25 mouse cellular contexts compared by ENCODE assay signal in genomic region chr13:56734617-56735016, GRCm38 (mm10). TPM values are rescaled to one million over a fixed set of nuclear protein-coding genes. Genes with fewer than 3 reads are reported as not detected.
DNase-seq lines count a peak whose midpoint lies in the region; ATAC-seq lines count a peak whose summit lies in the region.
"Had no signal": no experiment of that assay in that cellular context is flagged by ENCODE, and none has a peak within 500 bp of the region (broad histone marks: within the 10 kb centered on the region; RNA-seq: fewer than 3 reads in every experiment).

No protein-coding gene starts in this region.

- peak; percentile 59 for DNase-seq in adrenal gland, adult 2 months
- DNase-seq in adrenal gland, postnatal 14 days, result no peak
- DNase-seq in intestine, embryonic 14.5 days (ENCODE audit: low spot score), result peak; percentile 23
- DNase-seq in adrenal gland, postnatal 36 days, result peak; percentile 49 to 52
- no peak for DNase-seq in left cerebral cortex, adult 8-10 months (ENCODE audit: low spot score in 2 of 2)
- DNase-seq in cerebellum, adult 18-20 months, result no peak
- DNase-seq: cerebellum, adult 11 months; cerebellum, adult 9-10 months; cerebellum, postnatal 25 days; gastrocnemius, postnatal 14 days; heart, postnatal 36 days; kidney, adult 11 months; kidney, adult 9 months had no signal

- no peaks in the 10 kb centered on the region for H3K27me3 ChIP-seq in intestine, embryonic 14.5 days (replicated peaks; ENCODE audit: control insufficient read depth, insufficient read depth, low read length)
- H3K27me3 ChIP-seq in intestine, embryonic 16.5 days (replicated peaks; ENCODE audit: control insufficient read depth, insufficient read depth, low read length), result no peaks in the 10 kb centered on the region
- H3K27me3 ChIP-seq: CH12.LX; embryonic facial prominence, embryonic 15.5 days; heart, embryonic 12.5 days; hindbrain, embryonic 15.5 days had no signal

- H3K9ac ChIP-seq in intestine, embryonic 14.5 days (ENCODE audit: low read length), result no peak overlapping the region
- no peak overlapping the region for H3K9ac ChIP-seq in intestine, embryonic 16.5 days (ENCODE audit: low read depth, low read length)
- H3K9ac ChIP-seq: embryonic facial prominence, embryonic 15.5 days; heart, embryonic 12.5 days; hindbrain, embryonic 15.5 days had no signal

- no peaks in the 10 kb centered on the region for H3K4me1 ChIP-seq in intestine, embryonic 14.5 days (replicated peaks; ENCODE audit: control insufficient read depth, insufficient read depth, low read length)
- H3K4me1 ChIP-seq in intestine, embryonic 16.5 days (ENCODE audit: control insufficient read depth, insufficient read depth, low read length), result no peaks in the 10 kb centered on the region
- H3K4me1 ChIP-seq: embryonic facial prominence, embryonic 15.5 days; hindbrain, embryonic 15.5 days had no signal

- H3K9me3 ChIP-seq in intestine, embryonic 14.5 days (ENCODE audit: control insufficient read depth, low read length), result no peaks in the 10 kb centered on the region
- no peaks in the 10 kb centered on the region for H3K9me3 ChIP-seq in intestine, embryonic 16.5 days (ENCODE audit: control insufficient read depth, low read length)
- H3K9me3 ChIP-seq: embryonic facial prominence, embryonic 15.5 days; heart, embryonic 12.5 days; hindbrain, embryonic 15.5 days had no signal

- H3K4me3 ChIP-seq in intestine, embryonic 14.5 days (ENCODE audit: low read depth, low read length), result no peak overlapping the region
- no peak overlapping the region for H3K4me3 ChIP-seq in intestine, embryonic 16.5 days (ENCODE audit: low read length)
- H3K4me3 ChIP-seq: embryonic facial prominence, embryonic 15.5 days; erythroblast, embryonic 14.5 days; heart, embryonic 12.5 days; hindbrain, embryonic 15.5 days had no signal

- WGBS in intestine, embryonic 14.5 days, result 82% methylated on average over 4 of the region's 4 CpGs
- 79% methylated on average over 4 of the region's 4 CpGs for WGBS in intestine, embryonic 16.5 days

- no peak for ATAC-seq in intestine, embryonic 14.5 days (replicated peaks; ENCODE audit: low FRiP score, low TSS enrichment, low read depth)
- no peak for ATAC-seq in intestine, embryonic 16.5 days
- 0 out of 2 replicates have a peak, but pooled peaks have one; percentile 40 for ATAC-seq in megakaryocyte-erythroid progenitor cell, adult 5-6 weeks (replicated peaks; ENCODE audit: low FRiP score, low TSS enrichment, poor library complexity, severe bottlenecking)
- ATAC-seq: forebrain, embryonic 16.5 days had no signal

- H3K4me2 ChIP-seq in intestine, embryonic 14.5 days (ENCODE audit: low read length), result no peak overlapping the region
- H3K4me2 ChIP-seq in intestine, embryonic 16.5 days (ENCODE audit: low read depth, low read length), result no peak overlapping the region
- H3K4me2 ChIP-seq: embryonic facial prominence, embryonic 15.5 days; heart, embryonic 12.5 days; hindbrain, embryonic 15.5 days had no signal

- H3K27ac ChIP-seq in intestine, embryonic 14.5 days (ENCODE audit: low read depth), result no peak overlapping the region
- H3K27ac ChIP-seq in intestine, embryonic 16.5 days (ENCODE audit: low read length), result no peak overlapping the region
- H3K27ac ChIP-seq: embryonic facial prominence, embryonic 15.5 days; hindbrain, embryonic 15.5 days had no signal

- H3K36me3 ChIP-seq in intestine, embryonic 14.5 days (ENCODE audit: control insufficient read depth, insufficient read depth, low read length), result peaks cover 98% of the 10 kb centered on the region
- peaks cover 7% of the 10 kb centered on the region for H3K36me3 ChIP-seq in intestine, embryonic 16.5 days (ENCODE audit: control insufficient read depth, insufficient read depth, low read length)

RNA-seq across cellular contexts. Expression of gene Gm45623, which starts 19.0 kb away (rescaled TPM):
- not detected for total RNA-seq in adrenal gland, adult 2 months (2021)
- polyA plus RNA-seq in adrenal gland, adult 2 months (2012; rRNA removed), result not detected in 2 replicates
- not detected in 2 replicates for total RNA-seq in adrenal gland, postnatal 14 days (2021)
- polyA plus RNA-seq in intestine, embryonic 14.5 days (2014; fragmentation: Nextera tagmentation; extraction: Ambion mirVana), result 0.32 TPM in 1 of 2 replicates, not detected in the other
- 0.27 and 0.43 TPM in 2 replicates for polyA plus RNA-seq in intestine, embryonic 16.5 days (2015; fragmentation: Nextera tagmentation; extraction: Ambion mirVana)
- total RNA-seq in adrenal gland, postnatal 36 days (2021), result not detected
- not detected in 2 replicates for total RNA-seq in megakaryocyte-erythroid progenitor cell, adult 5-6 weeks (2014; fragmentation: Nextera tagmentation)
- not detected in 2 replicates for total RNA-seq in megakaryocyte-erythroid progenitor cell, adult 5-6 weeks (2017)
- 10 to 100 TPM; 13.4 to 15.8 (median 15.2) TPM for total RNA-seq in left cerebral cortex, adult 8-10 months (2022)
- total RNA-seq: CH12.LX; gastrocnemius, adult 18-20 months; gastrocnemius, postnatal 14 days; heart, adult 8-10 months; heart, postnatal 36 days had no signal
- polyA plus RNA-seq: erythroblast, embryonic 14.5 days; forebrain, embryonic 11.5 days; hindbrain, embryonic 11.5 days had no signal

RNA-seq across cellular contexts. Expression of gene Smad5, which starts 31.8 kb away (rescaled TPM):
- 10 to 100 TPM; 48.9 to 49.7 TPM for total RNA-seq in adrenal gland, adult 2 months (2021)
- polyA plus RNA-seq in adrenal gland, adult 2 months (2012; rRNA removed), result 9.7 and 16.7 TPM in 2 replicates
- 50.9 and 61.1 TPM in 2 replicates for total RNA-seq in adrenal gland, postnatal 14 days (2021)
- 37.5 and 39.9 TPM in 2 replicates for polyA plus RNA-seq in intestine, embryonic 14.5 days (2014; fragmentation: Nextera tagmentation; extraction: Ambion mirVana)
- 14.5 and 15.3 TPM in 2 replicates for polyA plus RNA-seq in intestine, embryonic 16.5 days (2015; fragmentation: Nextera tagmentation; extraction: Ambion mirVana)
- total RNA-seq in adrenal gland, postnatal 36 days (2021), result 10 to 100 TPM; 57.2 to 59.9 TPM
- total RNA-seq in megakaryocyte-erythroid progenitor cell, adult 5-6 weeks (2014; fragmentation: Nextera tagmentation), result 27.7 and 28.8 TPM in 2 replicates
- total RNA-seq in megakaryocyte-erythroid progenitor cell, adult 5-6 weeks (2017), result 22.7 and 23.9 TPM in 2 replicates
- total RNA-seq in left cerebral cortex, adult 8-10 months (2022), result 10 to 100 TPM; 23.7 to 25.7 (median 23.8) TPM

Comparison
In these comparisons a context has a peak if more than half of its experiments do, and no peak if none do; other contexts are left out.
1. DNase-seq: peak in adrenal gland, adult 2 months (single experiment), intestine, embryonic 14.5 days (single experiment) and adrenal gland, postnatal 36 days (2 of 2); none in adrenal gland, postnatal 14 days (single experiment), left cerebral cortex, adult 8-10 months (0 of 2) and cerebellum, adult 18-20 months (0 of 2).
2. RNA of gene Gm45623, which starts 19.0 kb away (total RNA-seq): 13.4 to 15.8 TPM in left cerebral cortex, adult 8-10 months; not detected in adrenal gland, postnatal 14 days, not detected in adrenal gland, postnatal 36 days, not detected in adrenal gland, adult 2 months and not detected in megakaryocyte-erythroid progenitor cell, adult 5-6 weeks; every median in the first group is over 10 times any median in the second.